Mouse (Mus musculus): ENCODE results near the gene Tet2.
"Not testable (repeated sequence)": the region's sequence is repeated elsewhere in the genome, so short reads cannot be mapped to it uniquely, and the experiment has no call there.

Tet2 gene

DNA sequence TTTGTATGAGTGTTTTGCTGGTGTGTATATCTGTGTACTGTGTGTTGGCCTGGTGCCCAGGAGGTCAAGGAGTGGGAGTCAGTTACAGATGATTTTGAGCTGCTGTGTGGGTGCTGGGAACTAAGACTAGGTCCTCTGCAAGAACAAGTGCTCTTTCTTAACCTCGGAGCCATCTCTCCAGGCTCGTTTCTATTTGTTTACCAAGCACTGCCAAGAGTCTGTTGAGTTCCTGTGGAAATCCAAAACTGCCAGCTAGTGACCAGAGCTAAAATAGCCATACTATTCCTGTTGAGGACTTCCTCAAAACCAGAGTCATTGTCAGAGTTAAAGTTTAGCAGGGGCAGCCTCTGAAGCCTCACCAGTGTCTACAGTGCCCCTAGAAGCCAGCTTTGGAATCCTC is 1.9 kb upstream of the Tet2 start:
- no peak for DNase-seq

DNA sequence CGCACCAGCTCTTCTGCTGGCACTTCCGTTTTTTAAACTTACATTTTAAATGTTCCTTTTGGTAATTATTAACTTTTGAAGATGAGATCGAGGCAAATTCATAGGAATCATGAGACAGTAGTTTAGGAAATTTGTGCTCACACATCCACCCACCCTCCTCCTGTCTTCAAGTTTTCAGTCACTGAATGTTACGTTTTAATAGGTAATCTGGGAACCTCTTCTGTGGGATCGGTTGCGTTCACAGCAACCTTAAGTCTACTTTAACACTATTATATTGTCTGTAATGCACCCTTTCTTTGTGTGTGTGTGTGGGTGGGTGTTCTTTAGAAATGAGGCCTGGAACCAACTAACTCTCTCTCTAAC is 346 bp upstream of the Tet2 start:
- DNase-seq = no peak

DNA sequence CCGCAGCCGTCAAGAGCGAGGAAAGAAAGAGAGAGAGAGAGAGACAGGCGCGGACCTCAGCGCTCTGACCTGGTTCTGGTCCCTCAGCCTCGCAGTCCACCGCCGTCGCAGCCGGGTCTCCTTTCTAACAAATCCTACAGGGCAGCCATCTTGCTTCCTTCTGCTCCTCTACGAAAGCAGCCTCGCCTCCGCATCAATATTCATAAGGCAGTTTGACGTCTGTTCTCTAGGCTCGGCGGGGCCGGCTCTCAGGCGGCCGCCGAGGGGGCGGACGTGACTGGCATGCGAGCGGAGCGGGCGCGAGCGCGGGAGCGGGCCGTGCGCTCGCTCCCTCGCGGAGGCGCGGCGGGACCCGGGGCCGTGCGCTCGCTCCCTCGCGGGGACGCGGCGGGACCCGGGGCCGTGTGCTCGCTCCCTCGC is 798 bp downstream of the Tet2 start:
- DNase-seq = peak; percentile 89 to 94

DNA sequence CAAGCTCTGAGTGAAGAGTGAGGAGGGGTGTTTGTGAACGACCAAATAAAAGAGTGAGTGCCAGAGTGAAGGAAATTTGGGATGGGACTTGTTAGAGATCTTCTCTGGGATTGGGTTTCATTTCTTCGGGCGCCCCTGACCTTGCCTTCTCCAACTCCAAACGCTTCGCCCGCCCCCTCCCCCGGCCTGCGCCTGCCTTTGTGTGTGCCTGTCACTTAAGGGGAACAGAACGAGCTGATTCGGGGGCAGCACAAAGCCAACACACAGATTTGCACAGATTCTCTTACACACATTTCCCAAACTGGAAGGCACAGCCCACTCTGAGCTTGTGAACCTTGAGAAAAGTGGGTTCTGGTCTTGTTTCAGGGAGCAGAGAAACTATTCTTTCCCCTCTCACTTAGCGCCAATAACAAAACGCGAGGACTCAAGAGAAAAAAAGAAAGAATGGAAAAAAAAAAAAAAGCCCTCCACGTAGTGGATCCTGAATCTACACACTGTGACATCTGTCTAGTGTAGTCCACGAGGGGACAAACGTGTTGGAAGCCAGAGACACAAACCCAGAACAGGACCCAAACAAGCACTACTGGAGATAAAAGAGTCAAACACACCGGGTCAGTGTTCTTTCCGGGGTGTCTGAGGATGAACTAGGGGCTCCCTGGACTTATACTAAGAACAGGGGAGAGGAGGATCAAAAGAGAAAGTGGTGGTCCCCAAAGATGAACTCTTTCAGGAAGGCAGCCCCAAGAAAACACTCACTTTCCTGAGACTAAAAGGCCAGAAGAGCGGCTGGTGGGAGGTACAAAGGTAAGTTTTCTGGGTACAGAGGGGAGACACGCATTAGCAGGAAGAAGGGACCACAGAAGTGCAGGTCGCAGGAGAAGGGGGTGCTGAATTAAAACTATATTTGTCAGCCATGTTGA is 1.6 kb downstream of the Tet2 start:
- DNase-seq = peak; percentile 50 to 53

DNA sequence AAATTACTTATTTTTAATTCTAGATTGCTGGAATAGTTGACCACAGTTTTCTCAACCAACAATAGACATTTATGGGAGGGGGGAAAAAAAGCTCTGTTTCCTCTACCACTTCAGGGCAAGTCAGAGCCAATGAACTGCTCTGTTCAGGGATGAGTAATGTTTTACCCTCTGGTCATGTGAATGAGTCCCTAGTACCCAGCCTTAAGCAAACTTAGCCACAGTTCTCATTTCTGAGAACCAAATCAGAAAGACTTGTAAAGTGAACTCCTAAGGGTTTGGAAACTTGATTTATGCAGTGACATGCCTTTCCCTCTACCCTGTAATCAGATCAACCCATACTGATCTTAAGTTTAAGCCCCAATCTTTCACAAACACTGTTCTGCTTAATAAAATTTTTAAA is 2.9 kb downstream of the Tet2 start:
- no peak for DNase-seq

DNA sequence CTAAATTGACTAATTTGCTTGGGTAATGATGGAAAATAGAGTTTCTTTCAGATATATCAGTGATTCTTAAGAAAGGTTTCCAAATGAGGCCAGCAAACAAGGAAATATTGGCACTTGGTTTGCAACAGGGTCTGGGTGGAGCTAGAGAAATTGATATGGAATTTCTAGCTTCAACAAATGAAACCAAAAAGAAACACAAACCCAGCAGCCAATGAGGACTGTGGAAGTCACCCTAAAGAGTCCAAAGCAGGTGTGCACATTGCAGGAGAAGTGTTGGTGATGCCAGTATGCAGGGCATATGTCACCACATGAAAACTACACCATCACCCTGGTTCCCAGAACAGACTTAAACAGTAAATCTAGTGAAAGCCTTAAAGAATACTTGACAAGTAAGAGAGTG is 3.9 kb downstream of the Tet2 start:
- no peak for DNase-seq

DNA sequence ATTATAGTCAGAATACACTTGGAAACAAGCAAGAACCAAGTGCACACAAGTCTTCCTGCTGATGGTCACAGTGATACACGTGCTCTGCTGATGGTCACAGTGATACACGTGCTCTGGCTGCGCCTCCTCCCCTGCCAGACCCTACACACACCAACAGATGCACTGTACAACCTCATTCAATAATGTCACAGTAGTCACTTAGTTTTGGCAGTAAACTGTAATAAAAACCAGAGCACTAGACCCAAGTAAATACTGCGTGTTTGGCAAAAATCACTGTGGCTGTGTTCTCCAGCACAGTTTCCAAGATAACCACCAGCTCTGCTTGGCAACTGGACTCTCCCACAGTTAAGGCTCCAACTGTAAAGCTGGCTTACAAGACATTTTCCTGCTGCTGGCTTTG is 4.9 kb downstream of the Tet2 start:
- DNase-seq = no peak

DNA sequence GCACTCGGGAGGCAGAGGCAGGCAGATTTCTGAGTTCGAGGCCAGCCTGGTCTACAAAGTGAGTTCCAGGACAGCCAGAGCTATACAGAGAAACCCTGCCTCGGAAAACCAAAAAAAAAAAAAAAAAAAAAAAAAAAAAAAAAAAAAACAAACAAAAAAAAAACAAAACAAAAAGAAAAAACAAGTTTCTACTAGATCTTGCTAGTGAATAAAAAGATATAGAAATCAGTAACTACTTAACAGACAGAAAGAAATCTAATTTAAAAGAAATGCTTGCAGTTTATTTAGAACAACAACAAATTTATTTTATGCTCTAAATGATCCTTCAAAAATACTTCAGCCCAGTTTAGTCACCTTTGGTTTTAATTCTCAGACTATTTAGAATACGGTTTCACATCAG is 6.4 kb downstream of the Tet2 start:
- DNase-seq = not testable (repeated sequence)

DNA sequence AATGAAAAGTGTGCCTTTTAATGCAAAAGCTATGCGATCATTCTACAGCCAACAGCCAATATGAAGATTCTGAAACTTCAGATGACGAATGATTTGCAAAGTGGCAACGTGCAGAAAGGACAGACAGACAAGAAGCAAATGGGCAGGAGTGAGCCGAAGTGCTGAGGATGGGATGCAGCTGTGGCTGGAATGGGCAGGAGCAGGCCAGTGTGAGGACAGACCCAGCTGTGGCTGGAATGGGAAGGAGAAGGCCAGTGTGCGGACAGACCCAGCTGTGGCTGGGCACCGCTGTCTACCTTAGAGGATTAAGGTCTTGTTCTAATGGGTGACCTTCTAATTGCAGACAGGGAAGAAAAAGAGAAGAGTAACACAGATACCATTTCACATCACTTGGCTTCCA is 9.3 kb downstream of the Tet2 start:
- peak; percentile 49 to 76 for DNase-seq

DNA sequence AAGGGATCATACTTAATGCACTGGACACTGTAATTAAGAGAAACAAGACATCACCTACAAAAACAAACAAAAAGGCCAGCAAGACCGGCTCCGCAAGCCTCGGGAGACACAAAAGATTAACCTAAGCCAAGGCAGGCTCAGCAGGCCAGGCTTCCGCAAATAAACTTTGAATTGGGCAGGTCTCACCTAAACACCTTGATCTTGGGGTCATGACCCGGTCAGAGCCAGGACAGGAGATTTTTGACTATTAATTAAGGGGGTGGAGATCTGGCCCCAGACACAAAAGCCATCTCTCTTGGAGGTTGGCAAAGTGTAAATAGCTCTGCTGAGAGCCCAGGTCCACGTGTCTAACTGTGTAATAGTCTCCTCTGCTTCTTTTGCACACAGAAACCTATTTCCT is 10.9 kb downstream of the Tet2 start:
- DNase-seq = no peak

DNA sequence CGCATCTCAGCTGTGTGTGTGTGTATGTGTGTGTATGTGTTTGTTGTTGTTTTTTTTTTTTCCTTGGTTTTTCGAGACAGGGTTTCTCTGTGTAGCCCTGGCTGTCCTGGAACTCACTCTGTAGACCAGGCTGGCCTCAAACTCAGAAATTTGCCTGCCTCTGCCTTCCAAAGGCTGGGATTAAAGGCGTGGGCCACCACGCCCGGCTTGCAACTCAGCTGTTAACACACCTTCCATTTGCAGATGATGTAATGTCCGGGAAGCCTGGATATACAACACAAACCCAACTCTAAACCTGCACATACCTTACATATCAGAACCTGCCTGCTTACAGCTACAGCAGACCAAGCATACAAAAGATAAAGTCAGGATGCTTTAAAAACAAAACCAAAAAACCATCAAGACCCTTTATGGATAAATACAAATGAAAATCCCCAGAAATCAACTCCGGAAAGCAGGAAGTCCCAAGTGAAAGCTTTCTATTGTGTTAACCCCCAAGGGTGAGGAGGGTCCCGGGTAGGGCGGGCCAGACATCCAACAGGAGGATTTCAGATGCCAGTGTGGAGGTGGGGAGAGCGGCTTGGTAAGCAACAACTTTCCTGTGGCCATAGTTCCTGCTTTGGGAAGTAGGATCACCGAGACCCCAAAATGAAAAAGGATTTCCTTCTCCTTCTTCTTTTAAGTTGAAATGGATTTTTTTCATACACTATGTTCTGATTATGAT is 11.5 kb downstream of the Tet2 start:
- DNase-seq = no peak

DNA sequence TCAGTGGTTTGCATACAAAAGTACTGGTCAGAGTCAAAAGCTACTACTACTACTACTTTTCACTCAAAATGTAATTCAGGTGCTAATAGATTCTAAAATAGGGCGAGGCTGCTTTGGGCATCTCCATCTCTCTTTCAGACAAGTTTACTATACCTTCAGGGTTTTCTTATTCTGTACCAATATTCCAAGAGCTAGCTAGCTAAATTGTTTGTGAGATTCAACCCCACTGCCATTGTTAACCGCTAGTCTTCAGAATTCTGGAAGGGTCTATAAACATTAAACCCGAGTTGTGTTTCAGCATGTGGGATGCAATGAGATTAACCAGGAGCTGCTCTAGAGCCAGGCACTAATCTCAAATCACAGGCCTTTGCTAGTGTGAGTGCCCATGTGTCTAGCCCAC is 12.1 kb downstream of the Tet2 start:
- DNase-seq = no peak

DNA sequence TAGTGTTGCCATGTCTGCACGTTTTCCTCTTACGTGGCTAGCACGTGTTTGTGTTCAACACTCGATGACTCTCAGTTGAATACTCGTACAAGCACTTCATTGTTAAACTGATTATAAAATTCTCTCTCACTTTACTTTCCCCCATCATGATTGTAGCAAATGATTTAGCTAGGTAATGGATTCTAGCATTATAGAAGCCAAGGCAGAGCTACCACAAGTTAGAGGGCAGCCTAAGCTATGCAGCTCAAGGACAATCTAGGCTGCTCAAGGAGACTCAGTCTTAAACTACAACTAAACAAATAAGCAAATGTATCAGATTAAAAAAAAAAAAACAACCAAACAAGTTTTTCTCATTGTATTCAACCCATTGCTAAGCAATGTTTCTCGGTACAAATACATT is 12.7 kb downstream of the Tet2 start:
- no peak for DNase-seq

DNA sequence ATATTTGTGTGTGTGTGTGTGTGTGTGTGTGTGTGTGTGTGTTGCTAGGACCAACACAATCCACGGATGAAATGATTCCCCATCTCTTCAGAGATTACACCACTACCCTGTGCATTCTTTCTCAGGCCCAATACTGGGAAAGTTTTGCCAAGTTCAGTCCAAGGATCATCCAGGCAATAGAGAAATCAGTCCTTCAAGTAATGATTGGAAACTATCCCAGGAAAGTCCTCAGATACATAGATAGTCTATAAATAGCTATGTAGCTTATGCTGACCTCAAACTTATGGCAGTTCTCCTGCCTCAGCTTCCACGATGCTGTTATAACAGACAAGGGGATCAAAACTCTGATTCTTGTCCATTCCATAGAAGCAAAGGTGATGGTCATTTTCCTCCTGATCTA is 13.8 kb downstream of the Tet2 start:
- DNase-seq = no peak

DNA sequence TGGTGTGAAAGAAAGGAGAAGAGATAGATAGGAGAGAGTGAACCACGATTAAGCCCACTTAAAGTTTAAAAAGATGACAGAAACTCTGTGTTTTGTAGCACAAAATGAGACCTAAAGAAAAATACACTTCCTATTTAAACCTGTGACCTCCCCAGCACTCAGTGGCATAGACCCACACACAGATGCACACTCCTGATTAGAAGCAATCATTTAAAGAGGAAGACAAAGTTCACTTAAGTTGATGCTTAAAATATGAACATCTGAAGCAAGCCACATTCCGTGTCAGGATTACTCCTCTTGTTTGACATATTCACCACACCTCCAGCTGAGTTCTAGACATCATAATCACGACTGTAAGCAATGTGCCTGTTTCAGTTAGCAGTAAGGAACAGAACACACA is 14.3 kb downstream of the Tet2 start:
- DNase-seq = no peak

DNA sequence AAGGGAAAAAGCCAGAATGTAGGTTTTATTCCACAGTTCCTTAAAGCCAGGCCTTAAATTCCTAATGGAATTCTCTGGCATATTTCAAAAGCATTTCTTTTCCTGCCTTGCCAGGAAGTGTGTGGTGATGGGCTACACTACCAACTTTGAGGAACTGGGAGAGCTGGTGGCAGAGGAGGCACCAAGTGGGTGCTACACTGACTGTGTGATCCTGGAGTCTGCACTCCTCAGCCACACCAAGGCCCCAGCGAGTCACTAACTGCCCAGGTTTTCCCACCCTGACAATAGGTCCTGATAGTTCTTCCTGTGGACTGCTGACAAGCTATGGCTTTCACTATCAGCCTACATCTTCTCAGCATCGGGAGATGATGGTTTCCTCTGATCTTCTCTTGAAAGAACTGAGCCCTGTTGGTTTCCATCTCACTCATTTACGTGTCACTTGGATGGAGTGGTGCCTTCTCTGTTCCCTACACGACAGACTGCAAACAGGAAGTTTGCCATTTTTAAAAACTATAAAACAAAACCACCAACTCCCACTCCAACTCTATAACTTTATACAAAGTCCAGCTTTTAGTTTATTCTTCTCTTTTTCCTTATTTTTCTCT is 18.7 kb downstream of the Tet2 start:
- no peak for DNase-seq

DNA sequence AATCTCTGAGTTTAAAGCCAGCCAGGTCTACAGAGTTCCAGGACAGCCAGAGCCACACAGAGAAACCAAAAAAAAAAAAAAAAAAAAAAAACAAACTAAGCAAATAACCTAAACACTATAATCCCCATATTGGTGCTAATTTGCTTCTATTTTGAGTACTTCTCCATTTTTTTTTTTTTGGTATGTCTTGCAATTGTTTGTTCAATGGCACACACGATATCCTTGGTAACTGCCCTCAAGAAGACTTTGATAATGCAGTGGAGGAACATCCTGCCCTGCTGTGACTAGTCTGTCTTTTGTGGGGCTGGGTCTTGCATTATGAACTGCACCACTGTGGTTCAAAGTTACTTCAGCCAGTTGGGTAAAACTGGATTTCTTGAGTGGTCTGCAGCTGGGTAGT is 19.4 kb downstream of the Tet2 start:
- DNase-seq = no peak

DNA sequence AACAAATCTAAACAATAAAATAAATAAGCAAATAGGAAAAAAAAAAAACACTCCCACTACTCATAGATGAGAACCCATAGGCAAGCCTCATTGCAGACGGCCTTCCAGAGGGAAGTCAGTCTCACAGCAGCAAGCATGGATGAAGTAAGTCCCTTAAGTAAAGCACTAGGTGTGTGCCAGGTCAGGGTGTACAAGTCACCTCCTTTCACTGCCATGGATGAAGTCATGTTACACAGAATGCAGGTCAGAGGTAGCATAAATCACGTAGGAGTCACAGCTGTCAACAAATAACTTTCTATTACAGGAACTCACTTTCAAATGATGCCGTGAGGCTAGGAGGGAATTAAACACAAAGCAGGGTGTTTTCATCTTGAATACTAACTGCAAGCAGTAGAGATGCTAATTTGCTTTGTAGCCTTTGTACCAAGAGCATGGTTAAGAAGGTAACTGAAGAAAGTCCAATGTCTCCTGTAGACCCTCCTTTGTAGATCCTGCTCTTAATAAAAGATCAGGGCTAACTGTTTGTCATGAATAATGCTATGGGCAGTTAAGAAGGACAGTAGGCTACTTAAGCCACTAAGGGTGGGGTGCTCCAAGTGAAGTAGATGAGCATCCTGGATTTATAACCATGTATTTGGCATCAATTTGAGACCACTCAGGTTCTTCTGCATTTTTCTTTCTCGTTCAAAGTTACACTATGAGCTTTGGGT is 20.4 kb downstream of the Tet2 start:
- no peak for DNase-seq

DNA sequence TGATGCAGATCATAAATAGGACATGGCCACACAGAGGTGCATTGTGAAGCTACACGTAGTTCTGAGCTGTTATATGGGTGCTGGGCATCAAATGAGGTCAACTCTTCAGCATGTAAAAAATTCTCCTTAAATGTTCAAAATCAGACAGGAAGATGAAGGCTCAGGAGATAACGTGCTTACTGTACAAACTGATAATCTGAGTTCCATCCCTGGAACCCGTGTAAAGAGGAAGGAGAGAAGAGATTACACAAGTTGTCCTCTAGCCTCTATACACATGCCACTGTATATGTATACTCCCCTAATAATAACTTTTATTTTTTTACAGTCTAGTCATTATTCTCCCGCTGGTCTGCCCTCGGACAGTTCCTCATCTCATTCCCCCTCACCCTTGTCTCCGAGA is 21.7 kb downstream of the Tet2 start:
- no peak for DNase-seq

DNA sequence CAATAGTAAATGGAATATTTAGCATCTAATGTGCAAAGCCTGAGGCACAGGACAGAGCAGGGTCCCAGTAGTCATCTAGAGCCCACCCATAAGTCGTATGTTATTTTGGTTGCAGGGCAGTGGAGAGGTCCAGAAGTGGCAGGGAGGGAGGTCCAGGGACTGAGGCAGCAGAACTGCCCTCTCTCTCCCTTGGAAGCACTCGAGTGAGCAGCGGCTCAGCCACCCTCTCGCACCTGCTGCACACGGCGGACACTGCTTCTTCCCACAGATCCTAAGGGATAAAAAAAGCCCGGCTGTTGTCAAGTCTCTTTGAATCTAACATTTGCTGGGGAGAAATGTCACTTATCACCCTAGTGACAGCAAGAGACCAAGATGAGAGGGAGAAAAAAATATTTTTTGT is 22.6 kb downstream of the Tet2 start:
- no peak for DNase-seq

DNA sequence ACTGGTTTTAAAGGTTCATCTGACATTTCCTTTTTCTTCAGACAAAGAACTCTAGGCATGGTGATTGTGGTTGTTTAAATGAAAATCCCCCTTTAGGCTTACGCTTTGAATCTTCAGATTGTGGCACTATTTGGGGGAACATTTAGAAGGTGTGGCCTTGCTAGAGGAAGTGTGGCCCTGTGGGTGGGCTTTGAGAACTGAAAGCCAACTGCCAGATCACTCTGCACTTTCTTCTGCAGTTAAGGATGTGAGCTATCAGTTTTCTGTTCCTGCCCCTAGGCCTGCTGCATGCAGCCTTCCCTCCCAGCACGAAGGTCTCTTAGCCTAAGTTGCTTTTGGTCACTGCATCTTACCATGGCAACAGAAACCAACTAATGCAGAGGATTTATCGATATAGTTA is 26.1 kb downstream of the Tet2 start:
- no peak for DNase-seq

DNA sequence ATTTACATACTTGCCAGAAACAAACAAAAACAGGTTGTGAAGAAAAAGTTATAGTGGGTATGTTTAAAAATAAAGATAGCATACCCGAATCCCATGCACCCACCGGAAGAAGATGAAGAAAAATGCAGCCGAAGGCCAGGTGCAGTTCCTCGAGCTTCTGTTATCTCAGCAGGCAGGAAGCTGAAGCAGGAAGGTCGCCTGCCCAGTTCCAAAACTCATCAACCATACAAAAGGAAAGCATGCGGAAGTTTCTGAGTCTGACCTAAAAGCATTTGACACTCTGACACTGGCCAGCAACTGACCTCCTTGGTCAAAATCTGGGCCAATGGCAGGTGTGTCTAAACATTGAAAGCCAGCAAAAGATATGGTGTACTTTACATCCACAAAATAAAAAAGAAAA is 26.8 kb downstream of the Tet2 start:
- no peak for DNase-seq

DNA sequence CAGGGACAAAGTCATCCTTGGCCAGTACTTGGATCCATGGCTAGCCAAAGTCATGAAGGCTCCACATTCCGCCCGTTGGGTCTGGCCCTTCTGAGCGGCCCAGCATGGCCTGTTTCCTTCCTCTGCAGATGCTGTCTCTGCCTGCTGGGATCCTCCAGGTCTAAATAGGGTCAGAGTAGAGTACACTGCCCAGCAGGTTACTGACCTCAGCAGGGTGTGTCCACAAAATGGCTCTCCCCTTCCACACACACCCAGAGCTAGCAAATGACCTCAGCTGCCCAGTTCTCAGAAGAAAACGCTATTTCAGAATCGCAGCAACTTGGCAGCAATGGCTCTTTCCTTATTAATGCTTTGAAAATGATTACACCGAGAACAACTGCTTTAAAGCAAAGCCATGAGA is 27.5 kb downstream of the Tet2 start:
- DNase-seq = no peak

Measured in lung, postnatal 4 days (tissue).